Mouse (Mus musculus) liver, adult (tissue): Measurements from ENCODE around the gene Slc6a4.

Experiments
- GATA4 ChIP-seq: IDR thresholded peaks from 2 replicates; pipeline ENCODE4 v1.6.1; 2014; ENCODE audit warnings: mild to moderate bottlenecking, low read length; ENCODE audit not compliant: insufficient replicate concordance

Gene Slc6a4

DNA sequence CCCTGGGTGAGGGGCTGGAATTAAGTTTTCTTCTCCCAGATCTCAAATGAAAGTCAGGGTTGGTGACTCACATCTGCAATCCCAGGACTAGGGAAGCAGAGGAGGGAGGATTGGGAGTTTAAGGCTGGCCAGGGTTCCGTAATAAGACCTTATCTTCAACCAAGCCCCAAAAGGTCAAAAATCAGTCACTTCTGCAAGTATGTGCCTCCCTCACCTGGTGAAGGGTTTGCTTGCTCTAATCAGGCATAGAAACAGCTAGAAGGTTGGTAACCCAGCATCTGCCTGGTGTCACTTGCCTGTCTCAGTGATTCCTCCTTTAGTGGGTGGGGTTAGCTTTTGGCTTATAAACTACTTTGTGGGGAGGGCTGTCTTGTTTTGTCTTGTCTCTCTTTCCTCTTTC, 4.0 kb downstream of the Slc6a4 start:
- no peak for TF ChIP-seq GATA4

- no peak for TF ChIP-seq GATA4
These were observed 7.5 kb downstream of the Slc6a4 start for GRCm38 (mm10) chr11:77005881-77006280.

- TF ChIP-seq GATA4, result no peak
These were observed 8.2 kb downstream of the Slc6a4 start for GRCm38 (mm10) chr11:77006616-77007015.

DNA sequence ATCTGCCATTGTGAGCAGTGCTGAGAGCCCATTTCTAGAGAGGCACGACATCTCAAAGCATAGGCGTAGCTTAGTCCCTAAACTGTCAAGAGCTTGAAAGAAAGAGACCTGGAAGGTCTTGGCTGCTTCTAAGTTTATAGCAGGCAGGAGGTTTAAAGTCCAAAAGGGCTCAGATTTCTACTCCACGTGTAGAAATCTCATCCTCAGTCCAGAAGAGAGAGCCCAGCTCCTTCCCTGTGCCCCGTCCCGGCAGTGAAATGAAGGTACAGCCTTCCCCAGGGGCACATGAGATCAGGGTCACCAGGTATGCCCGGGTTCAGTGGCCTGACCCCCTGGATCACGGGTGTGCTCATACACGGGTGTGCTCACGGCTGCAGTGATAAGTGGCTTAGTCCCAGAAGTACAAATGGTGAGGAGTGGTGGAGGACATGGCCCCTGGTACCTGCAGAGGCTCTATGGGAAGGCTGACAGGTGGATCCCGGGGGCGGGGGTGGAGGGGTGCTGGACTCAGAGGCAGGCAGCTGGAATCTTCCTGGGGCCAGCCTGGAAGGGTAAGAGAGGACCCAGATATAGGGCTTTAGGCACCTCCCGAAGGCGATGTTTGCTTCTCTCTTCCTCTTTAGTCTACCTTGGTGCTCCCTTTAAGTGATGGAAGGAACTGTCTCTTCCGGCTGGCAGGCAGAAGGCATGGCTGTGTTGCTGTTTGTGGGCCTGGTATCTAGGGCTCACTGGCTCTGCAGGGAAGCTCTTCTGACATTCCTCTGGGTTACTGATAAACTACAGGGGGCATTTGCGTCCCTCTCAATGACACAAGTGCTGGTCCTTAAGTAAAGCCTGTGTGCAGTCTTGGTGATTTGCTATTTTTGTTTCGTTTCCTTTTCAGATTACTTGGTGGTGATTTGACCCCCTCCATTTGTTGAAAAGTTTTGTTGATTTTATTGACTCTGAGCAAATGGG, 10.9 kb downstream of the Slc6a4 start:
- TF ChIP-seq GATA4, result no peak

- TF ChIP-seq GATA4, result no peak
These were observed 12.5 kb downstream of the Slc6a4 start for GRCm38 (mm10) chr11:77010762-77011475.

GRCm38 (mm10) chr11:77018046-77018445, 19.6 kb downstream of the Slc6a4 start:
- TF ChIP-seq GATA4, result no peak

GRCm38 (mm10) chr11:77019539-77019938, 21.1 kb downstream of the Slc6a4 start:
- TF ChIP-seq GATA4, result no peak

GRCm38 (mm10) chr11:77021749-77022396, 23.5 kb downstream of the Slc6a4 start:
- TF ChIP-seq GATA4, result no peak

DNA sequence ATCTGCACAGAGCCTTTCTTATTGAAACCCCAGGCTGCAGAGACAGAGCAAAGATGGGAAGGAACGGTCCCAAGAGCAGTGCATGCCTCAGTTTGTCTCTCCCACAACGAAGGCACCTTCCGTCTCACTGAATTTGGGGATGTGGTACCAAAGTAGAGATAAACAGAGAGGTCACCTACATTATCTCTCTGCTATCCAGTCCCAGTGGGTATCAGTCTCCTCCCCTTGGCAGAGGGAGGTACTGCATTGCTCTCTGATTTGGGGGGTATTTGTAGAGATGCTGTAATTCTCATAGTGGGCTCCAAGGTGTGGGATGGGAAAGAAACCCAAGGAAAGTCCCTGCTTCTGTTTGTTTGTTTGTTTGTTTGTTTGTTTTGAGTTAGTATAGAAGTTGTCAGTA, 28.2 kb downstream of the Slc6a4 start:
- no peak for TF ChIP-seq GATA4

DNA sequence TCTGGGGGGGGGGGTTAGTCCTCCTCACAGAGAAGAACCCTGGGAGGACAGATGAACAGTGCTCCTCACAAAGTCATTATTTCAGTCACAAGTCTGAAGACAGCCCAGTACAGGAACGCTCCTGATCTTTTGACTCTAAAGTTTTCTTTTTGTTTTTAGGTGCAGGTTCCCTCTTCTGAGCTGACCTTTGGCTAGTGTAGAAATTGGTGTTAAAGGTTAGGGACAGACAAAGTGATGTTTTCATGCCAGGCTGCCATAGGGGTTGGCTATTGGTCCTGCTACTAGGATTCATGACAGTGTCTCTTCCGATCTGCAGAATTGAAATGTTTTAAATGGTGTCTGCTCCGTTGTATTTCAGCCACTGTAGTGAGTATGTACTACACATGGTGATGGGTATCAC, 29.8 kb downstream of the Slc6a4 start:
- no peak for TF ChIP-seq GATA4

DNA sequence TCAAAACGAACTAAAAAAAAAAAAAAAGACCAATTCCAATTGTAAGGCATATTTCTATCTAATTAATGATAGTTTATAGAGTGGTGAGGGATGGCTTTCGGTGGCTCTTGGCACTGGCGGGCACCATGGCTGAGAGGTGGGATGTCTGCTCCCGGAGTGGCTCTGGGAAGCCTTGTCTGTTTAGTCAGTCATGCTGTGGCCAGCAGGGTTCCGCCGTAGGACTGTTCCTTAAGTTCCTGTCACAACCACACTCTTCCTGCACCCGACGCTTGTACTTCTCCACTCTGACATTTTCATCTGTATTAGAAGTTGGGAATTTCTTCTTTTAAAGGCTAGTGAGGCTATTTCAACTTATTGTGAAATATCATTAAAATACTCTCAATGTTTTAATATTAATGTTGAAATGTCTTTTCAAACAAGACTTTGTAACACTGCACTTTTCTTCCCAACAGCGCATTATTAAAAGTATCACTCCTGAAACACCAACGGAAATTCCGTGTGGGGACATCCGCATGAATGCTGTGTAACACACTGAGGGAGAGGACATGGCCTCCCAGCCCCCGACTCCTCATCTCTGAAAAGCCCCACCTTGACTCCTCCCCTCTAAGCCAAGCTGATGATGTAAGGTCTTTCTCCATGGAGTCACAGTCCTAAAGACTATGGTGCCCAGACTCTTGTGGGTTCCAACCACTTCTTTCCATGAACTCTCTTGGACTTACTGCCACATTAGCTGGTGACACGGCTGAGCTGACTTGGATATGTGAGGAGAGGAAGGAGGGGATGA, 32.9 kb downstream of the Slc6a4 start:
- TF ChIP-seq GATA4, result no peak

GRCm38 (mm10) chr11:77041891-77042290, 43.5 kb downstream of the Slc6a4 start:
- TF ChIP-seq GATA4, result no peak

GRCm38 (mm10) chr11:77042816-77043215, 44.4 kb downstream of the Slc6a4 start:
- TF ChIP-seq GATA4, result no peak

GRCm38 (mm10) chr11:77061951-77062350, 63.5 kb downstream of the Slc6a4 start:
- TF ChIP-seq GATA4, result no peak

GRCm38 (mm10) chr11:77063406-77063805, 65.0 kb downstream of the Slc6a4 start:
- TF ChIP-seq GATA4, result no peak
